Mouse (Mus musculus): ENCODE measurements around the gene Gm11084. TPM values are rescaled to one million over a fixed set of nuclear protein-coding genes. Genes with fewer than 3 reads are reported as not detected.

The Gm11084 gene
- total and polyA plus RNA-seq, 2 experiments, result not detected

GRCm38 (mm10) chr2:73003751-73004717, 17.5 kb upstream of the Gm11084 start:
- Histone ChIP-seq H3K36me3 (ENCODE audit: control insufficient read depth, insufficient read depth, low read length) (no peaks in the 10 kb centered on the region), H3K27me3 (ENCODE audit: control insufficient read depth, insufficient read depth, low read length) (no peaks in the 10 kb centered on the region), H3K4me1 (ENCODE audit: control insufficient read depth, insufficient read depth, low read length) (peaks cover 2% of the 10 kb centered on the region; the same call in 1 of the 2 replicates), H3K79me2 (ENCODE audit: control insufficient read depth, insufficient read depth, low read length) (no peaks in the 10 kb centered on the region), H3K9ac (ENCODE audit: low read depth, low read length) (0 out of 2 replicates have a peak overlapping the region, but pooled peaks have one; percentile 31), H3K27ac (replicated peaks; ENCODE audit: insufficient read depth, low read depth, low read length) (peak overlapping the region; percentile 58), H3K4me3 (ENCODE audit: insufficient read depth, low read depth, low read length) (no peak overlapping the region; the same call in 1 of the 2 replicates)
- 50% methylated on average over 24 of the region's 24 CpGs for WGBS
- no peak for TF ChIP-seq CTCF (IDR thresholded peaks at IDR 0.05; ENCODE audit: low read depth, low read length)
- no peak for TF ChIP-seq POLR2A (IDR thresholded peaks at IDR 0.05; ENCODE audit: extremely low read depth, insufficient read depth, low read length)
- DNase-seq (ENCODE audit: extremely low read depth, low read depth, low spot score), result peak; percentile 46

- 69% methylated on average over 12 of the region's 12 CpGs for WGBS
- DNase-seq (ENCODE audit: extremely low read depth, low read depth, low spot score), result no peak
- H3K4me1 ChIP-seq (ENCODE audit: control insufficient read depth, insufficient read depth, low read length), result peaks cover 2% of the 10 kb centered on the region; the same call in 1 of the 2 replicates
- H3K79me2 ChIP-seq (ENCODE audit: control insufficient read depth, insufficient read depth, low read length), result no peaks in the 10 kb centered on the region
- no peaks in the 10 kb centered on the region for H3K36me3 ChIP-seq (ENCODE audit: control insufficient read depth, insufficient read depth, low read length)
- no peak for TF ChIP-seq POLR2A (IDR thresholded peaks at IDR 0.05; ENCODE audit: extremely low read depth, insufficient read depth, low read length)
- TF ChIP-seq CTCF (IDR thresholded peaks at IDR 0.05; ENCODE audit: low read depth, low read length), result no peak
- no peak overlapping the region for H3K4me3 ChIP-seq (ENCODE audit: insufficient read depth, low read depth, low read length)
- H3K27me3 ChIP-seq (ENCODE audit: control insufficient read depth, insufficient read depth, low read length), result no peaks in the 10 kb centered on the region
- 0 out of 2 replicates have a peak overlapping the region, but pooled peaks have one; percentile 8 for H3K27ac ChIP-seq (replicated peaks; ENCODE audit: insufficient read depth, low read depth, low read length)
- H3K9ac ChIP-seq (ENCODE audit: low read depth, low read length), result no peak overlapping the region
Measured at GRCm38 (mm10) chr2:73003049-73003448, 16.5 kb upstream of the Gm11084 start.

GRCm38 (mm10) chr2:73002451-73002850, 15.9 kb upstream of the Gm11084 start:
- H3K4me3 ChIP-seq (ENCODE audit: insufficient read depth, low read depth, low read length), result no peak overlapping the region
- H3K27me3 ChIP-seq (ENCODE audit: control insufficient read depth, insufficient read depth, low read length), result no peaks in the 10 kb centered on the region
- TF ChIP-seq CTCF (IDR thresholded peaks at IDR 0.05; ENCODE audit: low read depth, low read length), result no peak
- TF ChIP-seq POLR2A (IDR thresholded peaks at IDR 0.05; ENCODE audit: extremely low read depth, insufficient read depth, low read length), result no peak
- no peak overlapping the region for H3K9ac ChIP-seq (ENCODE audit: low read depth, low read length)
- 90% methylated on average over 6 of the region's 6 CpGs for whole genome bisulfite sequencing
- DNase-seq (ENCODE audit: extremely low read depth, low read depth, low spot score), result no peak
- no peak overlapping the region for H3K27ac ChIP-seq (replicated peaks; ENCODE audit: insufficient read depth, low read depth, low read length)
- H3K4me1 ChIP-seq (ENCODE audit: control insufficient read depth, insufficient read depth, low read length), result peaks cover 2% of the 10 kb centered on the region; the same call in 1 of the 2 replicates
- H3K79me2 ChIP-seq (ENCODE audit: control insufficient read depth, insufficient read depth, low read length), result no peaks in the 10 kb centered on the region
- no peaks in the 10 kb centered on the region for H3K36me3 ChIP-seq (ENCODE audit: control insufficient read depth, insufficient read depth, low read length)

- no peaks in the 10 kb centered on the region for H3K36me3 ChIP-seq (ENCODE audit: control insufficient read depth, insufficient read depth, low read length)
- WGBS, result 88% methylated on average over 5 of the region's 5 CpGs
- H3K79me2 ChIP-seq (ENCODE audit: control insufficient read depth, insufficient read depth, low read length), result no peaks in the 10 kb centered on the region
- H3K4me1 ChIP-seq (ENCODE audit: control insufficient read depth, insufficient read depth, low read length), result peaks cover 2% of the 10 kb centered on the region; the same call in 1 of the 2 replicates
- no peak overlapping the region for H3K4me3 ChIP-seq (ENCODE audit: insufficient read depth, low read depth, low read length)
- TF ChIP-seq POLR2A (IDR thresholded peaks at IDR 0.05; ENCODE audit: extremely low read depth, insufficient read depth, low read length) (no peak), CTCF (IDR thresholded peaks at IDR 0.05; ENCODE audit: low read depth, low read length) (no peak)
- H3K9ac ChIP-seq (ENCODE audit: low read depth, low read length), result no peak overlapping the region
- no peak overlapping the region for H3K27ac ChIP-seq (replicated peaks; ENCODE audit: insufficient read depth, low read depth, low read length)
- H3K27me3 ChIP-seq (ENCODE audit: control insufficient read depth, insufficient read depth, low read length), result no peaks in the 10 kb centered on the region
- no peak for DNase-seq (ENCODE audit: extremely low read depth, low read depth, low spot score)
Measured at GRCm38 (mm10) chr2:73001994-73002393, 15.5 kb upstream of the Gm11084 start.

GRCm38 (mm10) chr2:73000194-73000593, 13.7 kb upstream of the Gm11084 start:
- no peak overlapping the region for H3K27ac ChIP-seq (replicated peaks; ENCODE audit: insufficient read depth, low read depth, low read length)

More at GRCm38 (mm10) chr2:73000194-73000593, 13.7 kb upstream of the Gm11084 start:
- DNase-seq (ENCODE audit: extremely low read depth, low read depth, low spot score), result no peak
- no peak overlapping the region for H3K9ac ChIP-seq (ENCODE audit: low read depth, low read length)
- TF ChIP-seq CTCF (IDR thresholded peaks at IDR 0.05; ENCODE audit: low read depth, low read length), result no peak
- no peak for TF ChIP-seq POLR2A (IDR thresholded peaks at IDR 0.05; ENCODE audit: extremely low read depth, insufficient read depth, low read length)
- H3K27me3 ChIP-seq (ENCODE audit: control insufficient read depth, insufficient read depth, low read length), result no peaks in the 10 kb centered on the region
- H3K4me3 ChIP-seq (ENCODE audit: insufficient read depth, low read depth, low read length), result no peak overlapping the region
- no peaks in the 10 kb centered on the region for H3K36me3 ChIP-seq (ENCODE audit: control insufficient read depth, insufficient read depth, low read length)
- H3K79me2 ChIP-seq (ENCODE audit: control insufficient read depth, insufficient read depth, low read length), result no peaks in the 10 kb centered on the region
- 80% methylated on average over 8 of the region's 8 CpGs for WGBS
- H3K4me1 ChIP-seq (ENCODE audit: control insufficient read depth, insufficient read depth, low read length), result no peaks in the 10 kb centered on the region; the same call in 1 of the 2 replicates
